Mouse (Mus musculus) C2C12 (cell line): Measurements from ENCODE around the gene Fastkd3. TPM values are rescaled to one million over a fixed set of nuclear protein-coding genes. Genes with fewer than 3 reads are reported as not detected.

Experiments used
- H3K27me3 ChIP-seq: one replicate; pipeline ENCODE4 v1.6.1; 2011; ENCODE audit not compliant: control insufficient read depth, insufficient read depth, insufficient read length
- H3K36me3 ChIP-seq: one replicate; pipeline ENCODE4 v1.6.1; 2011; ENCODE audit not compliant: control insufficient read depth, insufficient read depth
- H3K4me3 ChIP-seq: one replicate; pipeline ENCODE4 v1.5.1; 2011; ENCODE audit warnings: mild to moderate bottlenecking, control low read depth; ENCODE audit not compliant: poor library complexity, insufficient read depth, severe bottlenecking
- H3K79me2 ChIP-seq: one replicate; pipeline ENCODE4 v1.6.1; 2011; ENCODE audit not compliant: control insufficient read depth, insufficient read depth
- H3K79me3 ChIP-seq: one replicate; pipeline ENCODE4 v1.6.1; 2011; ENCODE audit warnings: low read depth, control low read depth
- H3ac ChIP-seq: one replicate; pipeline ENCODE3; 2011; ENCODE audit warnings: low read depth; ENCODE audit not compliant: control insufficient read depth, insufficient read length
- CEBPB ChIP-seq: IDR thresholded peaks from one replicate; pipeline ENCODE4 v1.6.1; 2011; ENCODE audit warnings: low read depth, mild to moderate bottlenecking, control low read depth, moderate library complexity
- CTCF ChIP-seq: IDR thresholded peaks from one replicate; pipeline ENCODE4 v1.5.1; 2011; ENCODE audit not compliant: control insufficient read depth, insufficient read depth, insufficient read length
- FOSL1 ChIP-seq: IDR thresholded peaks from one replicate; pipeline ENCODE4 v1.8.0; 2011; ENCODE audit warnings: mild to moderate bottlenecking, low read length; ENCODE audit not compliant: poor library complexity, insufficient read depth, severe bottlenecking
- MAX ChIP-seq: IDR thresholded peaks from one replicate; pipeline ENCODE4 v1.6.1; 2011; ENCODE audit warnings: mild to moderate bottlenecking, control low read depth
- MYOD1 ChIP-seq: IDR thresholded peaks from one replicate; pipeline ENCODE4 v1.6.1; 2011; ENCODE audit warnings: low read depth; ENCODE audit not compliant: control insufficient read depth, insufficient read length
- MYOG ChIP-seq: IDR thresholded peaks from one replicate; pipeline ENCODE4 v1.6.1; 2011; ENCODE audit not compliant: control insufficient read depth, insufficient read length; ENCODE audit errors: extremely low read depth
- USF1 ChIP-seq: IDR thresholded peaks from one replicate; pipeline ENCODE4 v1.6.1; 2011; ENCODE audit warnings: low read depth, mild to moderate bottlenecking, control low read depth, moderate library complexity
- polyA plus RNA-seq: library from polyadenylated mRNA; unstranded; fragments of >200 nt; fragmentation: generic; extraction: Trizol; gene quantifications from one replicate; pipeline ENCODE4 v1.2.1, GENCODE M21; 2012; ENCODE audit warnings: missing spikeins

Fastkd3 gene
- polyA plus RNA-seq, 1 experiment, result 18.8 TPM

GRCm38 (mm10) chr13:68572966-68573913 is 8.8 kb upstream of the Fastkd3 start:
- TF ChIP-seq MYOD1 (no peak), MAX (no peak), MYOG (no peak), CTCF (no peak), FOSL1 (no peak), USF1 (no peak), CEBPB (no peak)
- Histone ChIP-seq H3K27me3 (no peaks in the 10 kb centered on the region), H3ac (no peak overlapping the region), H3K79me3 (no peaks in the 10 kb centered on the region), H3K4me3 (no peak overlapping the region), H3K36me3 (peaks cover 33% of the 10 kb centered on the region), H3K79me2 (no peaks in the 10 kb centered on the region)

GRCm38 (mm10) chr13:68574398-68574797 is 7.6 kb upstream of the Fastkd3 start:
- no peaks in the 10 kb centered on the region for H3K27me3 ChIP-seq
- H3K4me3 ChIP-seq, result no peak overlapping the region
- TF ChIP-seq MAX, result no peak
- peak; percentile 50 for TF ChIP-seq CEBPB
- no peak for TF ChIP-seq USF1
- TF ChIP-seq MYOD1, result no peak
- H3K79me3 ChIP-seq, result no peaks in the 10 kb centered on the region
- peaks cover 26% of the 10 kb centered on the region for H3K36me3 ChIP-seq
- no peak overlapping the region for H3ac ChIP-seq
- H3K79me2 ChIP-seq, result peaks cover 1% of the 10 kb centered on the region

- peaks cover 24% of the 10 kb centered on the region for H3K36me3 ChIP-seq
- H3K79me3 ChIP-seq, result peaks cover 17% of the 10 kb centered on the region
- TF ChIP-seq MYOG, result no peak
- no peak for TF ChIP-seq USF1
- no peak for TF ChIP-seq MAX
- no peak for TF ChIP-seq FOSL1
- no peak for TF ChIP-seq MYOD1
- TF ChIP-seq CEBPB, result no peak
- TF ChIP-seq CTCF, result no peak
- H3K4me3 ChIP-seq, result no peak overlapping the region
- H3ac ChIP-seq, result no peak overlapping the region
- no peaks in the 10 kb centered on the region for H3K27me3 ChIP-seq
- peaks cover 26% of the 10 kb centered on the region for H3K79me2 ChIP-seq
These were observed 4.1 kb upstream of the Fastkd3 start for GRCm38 (mm10) chr13:68577945-68578344.

- Histone ChIP-seq H3K79me3 (peaks cover 31% of the 10 kb centered on the region), H3K36me3 (peaks cover 41% of the 10 kb centered on the region), H3ac (peak overlapping the region; percentile 77), H3K4me3 (peak overlapping the region; percentile 63), H3K27me3 (no peaks in the 10 kb centered on the region), H3K79me2 (peaks cover 47% of the 10 kb centered on the region)
- no peak for TF ChIP-seq USF1
- TF ChIP-seq MYOD1, result no peak
- no peak for TF ChIP-seq MYOG
These were observed 821 bp upstream of the Fastkd3 start for GRCm38 (mm10) chr13:68581086-68581740.

- no peaks in the 10 kb centered on the region for H3K27me3 ChIP-seq
- peaks cover 31% of the 10 kb centered on the region for H3K79me3 ChIP-seq
- H3K36me3 ChIP-seq, result peaks cover 47% of the 10 kb centered on the region
- H3ac ChIP-seq, result peak overlapping the region; percentile 91
- peaks cover 47% of the 10 kb centered on the region for H3K79me2 ChIP-seq
- peak overlapping the region; percentile 56 for H3K4me3 ChIP-seq
- no peak for TF ChIP-seq FOSL1
- TF ChIP-seq CTCF, result no peak
- no peak for TF ChIP-seq MAX
- no peak for TF ChIP-seq MYOG
- peak; percentile 45 for TF ChIP-seq USF1
- no peak for TF ChIP-seq MYOD1
- TF ChIP-seq CEBPB, result no peak
These were observed 415 bp downstream of the Fastkd3 start for GRCm38 (mm10) chr13:68582517-68582780.

GRCm38 (mm10) chr13:68583961-68584360 is 1.9 kb downstream of the Fastkd3 start:
- Histone ChIP-seq H3ac (no peak overlapping the region), H3K4me3 (no peak overlapping the region), H3K27me3 (no peaks in the 10 kb centered on the region), H3K79me2 (peaks cover 47% of the 10 kb centered on the region), H3K79me3 (peaks cover 31% of the 10 kb centered on the region), H3K36me3 (peaks cover 54% of the 10 kb centered on the region)
- TF ChIP-seq CEBPB, result no peak
- TF ChIP-seq CTCF, result no peak
- TF ChIP-seq USF1, result no peak
